Mouse (Mus musculus): ENCODE data around the gene Axin2.

DNA sequence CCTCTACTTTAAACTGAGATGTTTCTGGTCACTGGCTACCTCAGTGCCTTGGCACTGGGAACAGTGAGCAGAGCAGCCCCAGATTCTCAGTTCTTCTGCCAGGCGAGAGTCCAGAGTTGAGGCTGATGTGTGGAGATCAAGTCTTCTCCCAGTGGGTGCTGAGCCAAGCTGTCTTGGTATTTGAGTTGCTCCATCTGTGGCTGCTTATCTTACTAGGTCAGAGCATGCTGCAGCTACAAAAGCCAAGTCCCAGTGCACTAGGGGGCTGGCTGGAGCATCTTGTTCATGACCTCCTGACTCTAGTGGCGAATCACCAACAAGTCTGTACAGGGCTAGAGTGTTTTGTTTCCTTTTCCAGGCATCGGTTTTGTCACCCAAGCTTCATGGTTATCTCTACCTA lies 77.7 kb downstream of the Axin2 start:
- TF ChIP-seq POLR2A (IDR thresholded peaks at IDR 0.05; ENCODE audit: borderline replicate concordance, control insufficient read depth, low read depth, low read length) = no peak
- no peak for TF ChIP-seq CTCF (IDR thresholded peaks at IDR 0.05; ENCODE audit: control insufficient read depth, insufficient read depth, low read length)

All from bone marrow, adult 2 months (tissue).